Mouse (Mus musculus): ENCODE measurements around the gene Dlg5.
A peak's percentile ranks its signal among the peaks of the same experiment; 100 is the strongest.

The Dlg5 gene

DNA sequence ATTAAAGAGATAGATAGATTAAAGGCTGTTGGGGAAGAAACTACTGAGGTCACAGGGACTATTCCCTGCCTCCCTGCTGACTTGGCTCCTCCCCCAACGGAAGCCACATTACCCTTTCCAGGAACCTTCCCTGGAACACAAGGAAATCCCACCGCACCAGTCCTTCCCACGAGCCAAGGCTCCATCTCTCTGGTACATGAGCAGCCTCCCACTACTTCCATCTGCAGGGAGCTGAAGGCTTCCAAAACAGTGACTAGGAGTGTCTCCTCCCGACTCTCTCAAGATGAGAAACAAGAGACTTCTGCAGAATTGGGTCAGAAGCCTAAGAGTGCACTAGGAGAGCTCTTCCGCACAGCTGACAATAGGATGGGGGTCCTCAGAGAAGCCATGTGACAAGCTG, 47.9 kb downstream of the Dlg5 start:
- no peak for TF ChIP-seq CTCF (conservative IDR thresholded peaks at IDR 0.05; ENCODE audit: low read length)
- TF ChIP-seq POU5F1 (IDR thresholded peaks at IDR 0.05; ENCODE audit: borderline replicate concordance, low read length), result no peak
- no peak for TF ChIP-seq NANOG (IDR thresholded peaks at IDR 0.05; ENCODE audit: borderline replicate concordance, low read length)
- H3K9me3 ChIP-seq (ENCODE audit: low read length), result no peaks in the 10 kb centered on the region

DNA sequence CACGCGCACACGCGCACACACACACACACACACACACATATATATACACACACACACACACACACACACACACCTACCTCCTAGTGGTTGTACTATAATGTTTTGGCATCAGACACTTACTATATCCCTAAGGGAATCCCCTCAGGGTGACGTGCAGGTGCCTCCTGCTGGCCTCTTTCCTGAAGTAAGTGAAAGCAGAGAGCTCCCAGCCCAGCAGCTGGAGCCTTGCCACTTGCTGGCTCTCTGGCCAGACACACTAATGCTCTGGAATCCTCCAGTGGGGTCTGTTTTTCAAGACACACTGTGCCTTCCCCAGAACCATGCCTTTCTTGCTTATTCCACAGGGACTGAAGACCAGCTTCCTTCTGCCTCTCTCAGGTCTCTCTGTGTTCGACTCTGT, 48.8 kb downstream of the Dlg5 start:
- TF ChIP-seq NANOG (IDR thresholded peaks at IDR 0.05; ENCODE audit: borderline replicate concordance, low read length) (no peak), POU5F1 (IDR thresholded peaks at IDR 0.05; ENCODE audit: borderline replicate concordance, low read length) (no peak)
- H3K4me1 ChIP-seq (replicated peaks; ENCODE audit: low read depth, low read length), result peaks cover 19% of the 10 kb centered on the region
- no peak overlapping the region for H3K4me3 ChIP-seq (replicated peaks; ENCODE audit: low read length)
- H3K9me3 ChIP-seq (ENCODE audit: low read length), result no peaks in the 10 kb centered on the region
- no peaks in the 10 kb centered on the region for H3K27me3 ChIP-seq (ENCODE audit: insufficient read depth, low read length)
- H3K36me3 ChIP-seq (ENCODE audit: insufficient read depth, low read length), result peaks cover 25% of the 10 kb centered on the region

More for the DNA sequence above, 47.9 kb downstream of the Dlg5 start:
- Histone ChIP-seq H3K4me3 (replicated peaks; ENCODE audit: low read length) (no peak overlapping the region), H3K27me3 (ENCODE audit: insufficient read depth, low read length) (no peaks in the 10 kb centered on the region), H3K4me1 (replicated peaks; ENCODE audit: low read depth, low read length) (peaks cover 11% of the 10 kb centered on the region), H3K36me3 (ENCODE audit: insufficient read depth, low read length) (peaks cover 25% of the 10 kb centered on the region)

DNA sequence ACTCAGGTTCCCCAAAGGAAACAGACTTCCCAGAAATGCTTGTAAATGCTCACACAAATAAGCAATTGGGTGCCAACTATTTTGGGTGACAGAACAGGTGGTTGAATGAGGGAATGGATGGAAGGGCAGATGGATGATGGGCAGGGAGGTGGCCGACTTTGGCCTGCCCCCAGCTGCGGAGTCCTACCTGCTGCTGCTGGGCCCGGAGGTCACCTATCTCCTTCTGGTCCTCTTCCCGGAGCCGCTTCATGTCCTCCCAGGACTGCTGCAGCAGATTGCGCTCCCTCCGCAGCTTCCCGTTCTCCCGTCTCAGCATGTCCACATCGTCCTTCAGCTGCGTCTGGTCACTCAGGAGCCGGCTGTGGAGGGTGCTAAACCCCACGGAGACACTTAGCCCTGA, 55.6 kb downstream of the Dlg5 start:
- Histone ChIP-seq H3K4me1 (replicated peaks; ENCODE audit: low read depth, low read length) (peaks cover 50% of the 10 kb centered on the region), H3K4me3 (replicated peaks; ENCODE audit: low read length) (no peak overlapping the region), H3K36me3 (ENCODE audit: insufficient read depth, low read length) (peaks cover 28% of the 10 kb centered on the region), H3K9me3 (ENCODE audit: low read length) (no peaks in the 10 kb centered on the region), H3K27me3 (ENCODE audit: insufficient read depth, low read length) (no peaks in the 10 kb centered on the region)
- TF ChIP-seq CTCF (conservative IDR thresholded peaks at IDR 0.05; ENCODE audit: low read length) (no peak), NANOG (IDR thresholded peaks at IDR 0.05; ENCODE audit: borderline replicate concordance, low read length) (no peak), POU5F1 (IDR thresholded peaks at IDR 0.05; ENCODE audit: borderline replicate concordance, low read length) (no peak)

DNA sequence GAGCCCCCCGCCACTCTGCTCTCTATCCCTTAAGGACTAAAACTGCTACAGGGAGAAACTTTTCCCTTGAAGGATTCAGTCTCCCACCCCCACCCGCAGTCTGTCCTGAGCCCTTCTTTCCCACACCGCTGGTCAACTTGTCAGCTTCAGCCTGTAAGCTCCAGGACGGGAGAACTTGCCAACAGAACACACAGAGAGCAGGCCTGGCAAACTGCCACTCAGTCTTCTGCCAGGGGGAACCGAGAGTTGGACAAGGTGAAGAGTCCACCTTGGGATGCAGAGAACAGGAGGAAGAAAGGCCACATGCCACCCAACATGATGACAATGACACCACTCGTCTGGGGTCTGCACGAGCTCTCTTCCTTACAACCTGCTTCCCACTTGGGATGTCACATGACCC, 56.1 kb downstream of the Dlg5 start:
- no peak for TF ChIP-seq CTCF (conservative IDR thresholded peaks at IDR 0.05; ENCODE audit: low read length)
- no peak for TF ChIP-seq NANOG (IDR thresholded peaks at IDR 0.05; ENCODE audit: borderline replicate concordance, low read length)
- no peak for TF ChIP-seq POU5F1 (IDR thresholded peaks at IDR 0.05; ENCODE audit: borderline replicate concordance, low read length)
- Histone ChIP-seq H3K36me3 (ENCODE audit: insufficient read depth, low read length) (peaks cover 28% of the 10 kb centered on the region), H3K9me3 (ENCODE audit: low read length) (no peaks in the 10 kb centered on the region), H3K27me3 (ENCODE audit: insufficient read depth, low read length) (no peaks in the 10 kb centered on the region), H3K4me1 (replicated peaks; ENCODE audit: low read depth, low read length) (peaks cover 55% of the 10 kb centered on the region), H3K4me3 (replicated peaks; ENCODE audit: low read length) (no peak overlapping the region)

DNA sequence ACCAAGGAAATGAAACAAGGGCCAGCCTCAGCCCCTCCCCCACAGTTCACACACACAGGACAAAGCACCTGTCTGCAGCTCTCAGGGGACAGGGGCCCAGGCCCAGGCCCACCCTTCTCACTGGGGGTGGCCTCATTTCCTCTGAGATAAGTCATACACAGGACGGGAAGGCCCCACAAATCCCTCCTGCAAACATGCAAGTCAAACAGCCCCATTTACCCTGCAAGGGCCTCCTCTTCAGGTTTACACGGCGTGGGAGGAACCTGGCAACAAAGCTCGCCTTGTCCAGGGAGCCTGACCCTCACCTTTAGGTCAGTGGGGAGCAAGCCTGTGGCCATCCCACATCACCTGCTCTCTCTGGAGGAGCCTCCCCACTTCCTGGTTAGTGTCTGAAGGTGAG, 60.2 kb downstream of the Dlg5 start:
- Histone ChIP-seq H3K4me1 (replicated peaks; ENCODE audit: low read depth, low read length) (peaks cover 58% of the 10 kb centered on the region), H3K4me3 (replicated peaks; ENCODE audit: low read length) (no peak overlapping the region), H3K36me3 (ENCODE audit: insufficient read depth, low read length) (peaks cover 16% of the 10 kb centered on the region), H3K9me3 (ENCODE audit: low read length) (no peaks in the 10 kb centered on the region), H3K27me3 (ENCODE audit: insufficient read depth, low read length) (no peaks in the 10 kb centered on the region)
- TF ChIP-seq NANOG (IDR thresholded peaks at IDR 0.05; ENCODE audit: borderline replicate concordance, low read length) (no peak), POU5F1 (IDR thresholded peaks at IDR 0.05; ENCODE audit: borderline replicate concordance, low read length) (no peak), CTCF (conservative IDR thresholded peaks at IDR 0.05; ENCODE audit: low read length) (no peak)

DNA sequence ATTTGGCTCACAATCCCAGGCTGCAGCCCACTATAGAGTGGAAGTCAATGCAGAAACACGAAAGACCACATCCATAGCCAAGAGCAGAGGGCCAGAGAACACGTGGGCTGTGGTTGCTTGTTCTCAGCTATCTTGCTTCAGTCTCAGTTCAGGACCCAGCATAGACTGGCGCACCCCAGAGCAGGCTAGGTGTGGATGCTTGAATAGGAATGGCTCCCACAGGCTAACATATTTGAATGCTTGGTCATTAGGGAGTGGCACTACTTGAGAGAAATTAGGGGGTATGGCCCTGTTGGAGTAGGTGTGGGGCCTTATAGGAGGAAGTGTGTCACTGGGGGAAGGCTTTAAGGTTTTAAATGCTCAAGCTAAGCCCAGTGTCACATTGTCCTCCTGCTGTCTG, 62.8 kb downstream of the Dlg5 start:
- Histone ChIP-seq H3K4me3 (replicated peaks; ENCODE audit: low read length) (no peak overlapping the region), H3K36me3 (ENCODE audit: insufficient read depth, low read length) (no peaks in the 10 kb centered on the region), H3K9me3 (ENCODE audit: low read length) (no peaks in the 10 kb centered on the region), H3K27me3 (ENCODE audit: insufficient read depth, low read length) (no peaks in the 10 kb centered on the region), H3K4me1 (replicated peaks; ENCODE audit: low read depth, low read length) (peaks cover 60% of the 10 kb centered on the region)
- TF ChIP-seq NANOG (IDR thresholded peaks at IDR 0.05; ENCODE audit: borderline replicate concordance, low read length) (no peak), CTCF (conservative IDR thresholded peaks at IDR 0.05; ENCODE audit: low read length) (no peak), POU5F1 (IDR thresholded peaks at IDR 0.05; ENCODE audit: borderline replicate concordance, low read length) (no peak)

DNA sequence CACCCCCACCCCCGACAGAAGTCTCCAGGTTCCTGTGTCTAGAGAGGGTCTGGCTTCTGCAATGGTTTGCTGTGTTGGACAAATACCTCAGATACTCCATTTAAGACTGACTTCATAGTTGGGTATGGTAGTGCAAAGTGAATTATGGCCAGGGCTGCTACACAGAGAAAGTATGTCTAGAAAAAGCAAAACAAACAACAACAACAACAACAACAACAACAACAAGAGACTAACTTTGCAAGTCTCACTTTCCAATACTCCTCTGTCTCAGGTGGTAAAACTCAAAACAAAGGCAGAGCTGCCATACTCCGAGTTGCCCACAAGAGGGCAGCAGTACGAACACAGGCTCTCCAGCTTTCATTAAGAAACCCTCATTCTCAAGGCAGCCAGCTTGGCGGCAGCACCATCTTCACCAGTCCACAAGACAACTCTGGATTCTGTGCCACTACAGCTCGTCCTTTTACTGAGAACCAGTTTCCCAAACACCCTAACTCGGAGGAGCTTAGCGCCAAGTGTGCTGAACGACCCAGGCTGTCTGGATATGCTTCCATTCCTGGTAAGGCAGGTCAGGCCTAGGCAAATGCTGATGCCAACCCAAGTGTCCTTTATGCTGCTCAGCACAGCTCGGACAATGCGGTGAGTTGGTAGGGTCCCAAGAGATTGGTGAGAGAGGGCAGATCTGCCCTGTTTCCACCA, 63.8 kb downstream of the Dlg5 start:
- Histone ChIP-seq H3K36me3 (ENCODE audit: insufficient read depth, low read length) (peaks cover 9% of the 10 kb centered on the region), H3K27me3 (ENCODE audit: insufficient read depth, low read length) (no peaks in the 10 kb centered on the region), H3K9me3 (ENCODE audit: low read length) (no peaks in the 10 kb centered on the region), H3K4me3 (replicated peaks; ENCODE audit: low read length) (no peak overlapping the region), H3K4me1 (replicated peaks; ENCODE audit: low read depth, low read length) (peaks cover 70% of the 10 kb centered on the region)
- peak; percentile 97 for TF ChIP-seq CTCF (conservative IDR thresholded peaks at IDR 0.05; ENCODE audit: low read length)
- no peak for TF ChIP-seq POU5F1 (IDR thresholded peaks at IDR 0.05; ENCODE audit: borderline replicate concordance, low read length)

DNA sequence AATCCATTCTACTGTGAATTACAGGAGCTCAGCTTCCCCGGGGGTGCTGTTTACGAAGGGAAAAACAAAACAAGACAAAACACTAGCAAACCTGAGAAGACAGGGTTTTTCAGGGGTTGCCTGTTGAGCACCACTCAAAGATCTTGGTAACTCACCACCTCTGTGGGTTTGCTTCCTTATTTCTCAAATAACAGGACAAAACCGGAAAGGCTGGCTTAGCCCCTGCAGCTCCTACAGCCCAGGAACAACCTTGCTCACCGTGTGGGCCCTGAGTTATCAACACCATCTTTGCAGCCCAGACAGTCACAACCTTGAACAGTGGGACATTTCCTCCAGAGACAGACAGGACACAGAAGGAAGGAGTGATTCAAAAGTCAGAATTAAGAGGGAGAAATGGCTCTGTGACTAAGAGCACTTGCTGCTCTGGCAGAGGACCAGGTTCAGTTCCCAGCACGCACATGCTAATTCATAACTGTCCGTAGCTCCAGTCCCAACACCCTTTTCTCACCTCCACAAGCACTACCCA, 66.2 kb downstream of the Dlg5 start:
- TF ChIP-seq CTCF (conservative IDR thresholded peaks at IDR 0.05; ENCODE audit: low read length), result no peak
- TF ChIP-seq POU5F1 (IDR thresholded peaks at IDR 0.05; ENCODE audit: borderline replicate concordance, low read length), result no peak
- TF ChIP-seq NANOG (IDR thresholded peaks at IDR 0.05; ENCODE audit: borderline replicate concordance, low read length), result no peak
- H3K36me3 ChIP-seq (ENCODE audit: insufficient read depth, low read length), result peaks cover 32% of the 10 kb centered on the region
- H3K4me1 ChIP-seq (replicated peaks; ENCODE audit: low read depth, low read length), result peaks cover 58% of the 10 kb centered on the region

DNA sequence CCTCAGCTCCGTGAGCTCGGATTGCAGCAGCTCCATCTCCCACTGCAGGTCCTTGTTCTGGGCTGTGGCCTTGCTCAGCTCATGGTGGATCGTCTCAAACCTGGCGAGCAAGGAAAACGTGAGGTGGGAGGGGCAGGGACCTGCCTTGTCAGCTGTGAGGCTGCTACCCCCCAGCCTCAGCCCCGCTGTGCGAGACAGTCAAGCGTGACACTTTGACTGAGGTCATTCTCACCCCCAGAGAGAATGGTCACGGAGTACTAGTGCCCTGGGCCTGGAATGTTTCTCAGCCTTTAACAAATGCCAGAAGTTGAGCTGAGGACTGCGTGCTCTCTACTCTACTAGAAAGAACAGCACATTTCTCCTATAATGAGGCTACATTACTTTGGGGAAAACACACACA, 69.1 kb downstream of the Dlg5 start:
- Histone ChIP-seq H3K9me3 (ENCODE audit: low read length) (no peaks in the 10 kb centered on the region), H3K36me3 (ENCODE audit: insufficient read depth, low read length) (peaks cover 49% of the 10 kb centered on the region), H3K4me3 (replicated peaks; ENCODE audit: low read length) (no peak overlapping the region), H3K4me1 (replicated peaks; ENCODE audit: low read depth, low read length) (peaks cover 55% of the 10 kb centered on the region), H3K27me3 (ENCODE audit: insufficient read depth, low read length) (no peaks in the 10 kb centered on the region)
- TF ChIP-seq CTCF (conservative IDR thresholded peaks at IDR 0.05; ENCODE audit: low read length) (no peak), POU5F1 (IDR thresholded peaks at IDR 0.05; ENCODE audit: borderline replicate concordance, low read length) (no peak), NANOG (IDR thresholded peaks at IDR 0.05; ENCODE audit: borderline replicate concordance, low read length) (no peak)

More for the DNA sequence above, 66.2 kb downstream of the Dlg5 start:
- Histone ChIP-seq H3K9me3 (ENCODE audit: low read length) (no peaks in the 10 kb centered on the region), H3K4me3 (replicated peaks; ENCODE audit: low read length) (no peak overlapping the region), H3K27me3 (ENCODE audit: insufficient read depth, low read length) (no peaks in the 10 kb centered on the region)
